Mouse (Mus musculus) hindbrain, embryonic 14.5 days (tissue): ENCODE data around the gene Ppp6r3. TPM values are rescaled to one million over a fixed set of nuclear protein-coding genes. Genes with fewer than 3 reads are reported as not detected.

ENCODE experiments used
- ATAC-seq: fragments of 200-750 bp; cut with Nextera tagmentation; 2 replicates; pipeline ENCODE4 v1.8.0; 2017; ENCODE audit warnings: moderate number of reproducible peaks, mild to moderate bottlenecking, moderate TSS enrichment, moderate library complexity; ENCODE audit not compliant: low FRiP score
- DNase-seq: peaks from one replicate; pipeline ENCODE4 v3.0.0-alpha.2; 2015; ENCODE audit warnings: low spot score
- H3K27ac ChIP-seq: fragments of 300-500 bp; sonication (generic); 2 replicates; pipeline ENCODE4 v1.5.1; 2014; ENCODE audit warnings: mild to moderate bottlenecking, moderate library complexity
- H3K27me3 ChIP-seq: fragments of 300-500 bp; sonication (generic); 2 replicates; pipeline ENCODE4 v1.6.1; 2014; ENCODE audit warnings: mild to moderate bottlenecking, low read length, mixed read lengths; ENCODE audit not compliant: control insufficient read depth, insufficient read depth
- H3K36me3 ChIP-seq: fragments of 300-500 bp; sonication (generic); replicated peaks from 2 replicates; pipeline ENCODE4 v1.6.1; 2014; ENCODE audit not compliant: control insufficient read depth, insufficient read depth
- H3K4me1 ChIP-seq: fragments of 300-500 bp; sonication (generic); replicated peaks from 2 replicates; pipeline ENCODE4 v1.6.1; 2014; ENCODE audit warnings: antibody characterized with exemption, low read length, mixed read lengths; ENCODE audit not compliant: control insufficient read depth, insufficient read depth
- H3K4me2 ChIP-seq: fragments of 300-500 bp; sonication (generic); replicated peaks from 2 replicates; pipeline ENCODE4 v1.6.1; 2014; ENCODE audit warnings: mild to moderate bottlenecking, moderate library complexity
- H3K4me3 ChIP-seq: fragments of 300-500 bp; sonication (generic); replicated peaks from 2 replicates; pipeline ENCODE4 v1.5.1; 2014; ENCODE audit warnings: mild to moderate bottlenecking, low read length
- H3K9ac ChIP-seq: fragments of 300-500 bp; sonication (generic); 2 replicates; pipeline ENCODE4 v1.6.1; 2014
- H3K9me3 ChIP-seq: fragments of 300-500 bp; sonication (generic); 2 replicates; pipeline ENCODE4 v1.6.1; 2016; ENCODE audit warnings: low read length; ENCODE audit not compliant: control insufficient read depth
- WGBS: fragments of 180-500 bp; shearing (Covaris S2); extraction: QIAGEN DNeasy Blood & Tissue Kit; methylation state at CpG from one replicate; pipeline ENCODE4 v1.1.7; 2014; 5-methylcytosine and 5-hydroxymethylcytosine counted together
- polyA plus RNA-seq: library from polyadenylated mRNA; unstranded; fragments of >200 nt; fragmentation: Nextera tagmentation; extraction: Ambion mirVana; gene quantifications from 2 replicates; pipeline ENCODE4 v1.2.1, GENCODE M21; 2014

The Ppp6r3 gene
- polyA plus RNA-seq, 1 experiment from 2014 or later: 59.9 TPM

DNA sequence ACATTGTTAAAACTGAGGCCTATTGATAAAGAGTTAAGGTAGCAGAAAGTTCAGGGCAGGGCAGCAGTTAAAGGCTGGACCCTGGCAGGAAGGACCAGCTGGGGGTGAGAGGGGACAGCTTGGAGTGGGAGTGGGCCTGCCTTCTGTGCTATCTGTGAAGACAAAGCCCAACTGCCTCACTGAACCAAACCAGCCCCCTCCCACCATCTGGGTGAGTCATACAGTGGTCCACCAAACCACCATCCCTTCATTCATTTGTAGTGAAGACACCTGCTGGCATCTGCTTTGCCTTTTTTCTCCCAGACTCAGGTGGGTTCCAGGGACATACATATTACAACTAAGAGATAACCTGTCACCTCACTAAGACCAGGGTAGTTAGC, 2.4 kb upstream of the Ppp6r3 start:
- Histone ChIP-seq H3K9me3 (no peaks in the 10 kb centered on the region), H3K27ac (no peak overlapping the region), H3K27me3 (no peaks in the 10 kb centered on the region), H3K4me1 (peaks cover 21% of the 10 kb centered on the region), H3K9ac (no peak overlapping the region), H3K4me2 (no peak overlapping the region), H3K36me3 (no peaks in the 10 kb centered on the region), H3K4me3 (no peak overlapping the region)
- no peak for ATAC-seq
- no peak for DNase-seq

DNA sequence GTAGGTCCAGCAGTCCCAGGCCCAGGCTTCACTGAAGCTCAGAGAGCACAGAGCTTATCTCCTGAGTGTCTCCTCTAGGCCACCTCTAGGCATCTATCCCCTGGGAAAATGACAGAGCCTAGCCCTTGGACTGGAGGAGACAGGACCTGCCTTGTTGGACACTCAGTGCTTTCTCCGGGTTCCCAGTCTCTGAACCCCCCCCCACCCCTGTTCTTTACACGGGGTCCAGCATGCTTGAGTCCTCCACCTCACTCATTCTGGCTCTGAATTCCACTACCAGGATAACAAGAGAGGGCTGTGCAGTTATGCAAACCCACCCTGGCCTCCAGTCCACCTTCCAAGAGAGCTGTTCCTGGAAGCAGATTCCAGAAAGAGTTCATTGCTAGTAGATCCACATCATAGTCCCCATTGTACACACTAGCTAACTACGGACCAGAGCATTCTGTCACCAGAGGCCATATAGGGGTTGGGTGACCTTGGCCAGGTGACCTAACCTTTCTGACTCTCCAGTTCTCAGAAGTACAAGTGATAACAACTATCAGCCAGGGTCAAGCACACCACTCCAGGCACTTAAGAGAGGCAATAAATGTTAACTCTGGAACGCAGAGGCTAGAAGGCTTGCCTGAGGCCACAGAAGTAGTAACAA, 1.8 kb upstream of the Ppp6r3 start:
- Histone ChIP-seq H3K27me3 (no peaks in the 10 kb centered on the region), H3K9me3 (no peaks in the 10 kb centered on the region), H3K27ac (no peak overlapping the region), H3K36me3 (no peaks in the 10 kb centered on the region), H3K4me1 (peaks cover 21% of the 10 kb centered on the region), H3K4me3 (no peak overlapping the region), H3K9ac (no peak overlapping the region), H3K4me2 (no peak overlapping the region)
- ATAC-seq (no peak), DNase-seq (no peak)
- 87% methylated on average over 4 of the region's 4 CpGs for WGBS

GRCm38 (mm10) chr19:3576451-3577264, 1.1 kb upstream of the Ppp6r3 start:
- Histone ChIP-seq H3K27ac (peak overlapping the region; percentile 94), H3K9ac (0 out of 2 replicates have a peak overlapping the region, but pooled peaks have one; percentile 32), H3K36me3 (no peaks in the 10 kb centered on the region), H3K4me1 (peaks cover 21% of the 10 kb centered on the region), H3K27me3 (no peaks in the 10 kb centered on the region), H3K4me3 (peak overlapping the region; percentile 93), H3K4me2 (peak overlapping the region; percentile 49), H3K9me3 (no peaks in the 10 kb centered on the region)
- WGBS: 76% methylated on average over 5 of the region's 5 CpGs
- DNase-seq: no peak
- no peak for ATAC-seq

GRCm38 (mm10) chr19:3575276-3575631, 295 bp downstream of the Ppp6r3 start:
- no peaks in the 10 kb centered on the region for H3K27me3 ChIP-seq
- under 1% methylated on average over 49 of the region's 50 CpGs for WGBS
- ATAC-seq (peak; percentile 29), DNase-seq (peak; percentile 42)
- H3K4me3 ChIP-seq: peak overlapping the region; percentile 93
- no peaks in the 10 kb centered on the region for H3K9me3 ChIP-seq
- peak overlapping the region; percentile 94 for H3K27ac ChIP-seq
- H3K36me3 ChIP-seq: no peaks in the 10 kb centered on the region
- H3K9ac ChIP-seq: peak overlapping the region; percentile 85
- H3K4me1 ChIP-seq: peaks cover 21% of the 10 kb centered on the region
- H3K4me2 ChIP-seq: peak overlapping the region; percentile 83

- no peaks in the 10 kb centered on the region for H3K9me3 ChIP-seq
- ATAC-seq (no peak), DNase-seq (no peak)
- peak overlapping the region; percentile 94 for H3K27ac ChIP-seq
- peak overlapping the region; percentile 93 for H3K4me3 ChIP-seq
- H3K9ac ChIP-seq: peak overlapping the region; percentile 85
- no peaks in the 10 kb centered on the region for H3K27me3 ChIP-seq
- no peaks in the 10 kb centered on the region for H3K36me3 ChIP-seq
- WGBS: 4% methylated on average over 9 of the region's 9 CpGs
- peak overlapping the region; percentile 83 for H3K4me2 ChIP-seq
- peaks cover 21% of the 10 kb centered on the region for H3K4me1 ChIP-seq
Measured at GRCm38 (mm10) chr19:3574593-3575094, 905 bp downstream of the Ppp6r3 start.

- Histone ChIP-seq H3K4me3 (no peak overlapping the region), H3K9me3 (no peaks in the 10 kb centered on the region), H3K9ac (no peak overlapping the region), H3K27ac (no peak overlapping the region), H3K4me1 (0 out of 2 replicates have a peak, but pooled peaks cover 4% of the 10 kb centered on the region), H3K36me3 (no peaks in the 10 kb centered on the region), H3K4me2 (no peak overlapping the region), H3K27me3 (no peaks in the 10 kb centered on the region)
- WGBS: 89% methylated on average over 3 of the region's 3 CpGs
- ATAC-seq (no peak), DNase-seq (no peak)
Measured at GRCm38 (mm10) chr19:3564309-3564708, 11.2 kb downstream of the Ppp6r3 start.

- WGBS: 91% methylated on average over 6 of the region's 6 CpGs
- Histone ChIP-seq H3K9ac (no peak overlapping the region), H3K9me3 (no peaks in the 10 kb centered on the region), H3K4me3 (no peak overlapping the region), H3K4me2 (no peak overlapping the region), H3K36me3 (no peaks in the 10 kb centered on the region), H3K27me3 (no peaks in the 10 kb centered on the region), H3K27ac (no peak overlapping the region; the same call in 1 of the 2 replicates), H3K4me1 (no peaks in the 10 kb centered on the region)
- ATAC-seq (no peak), DNase-seq (no peak)
Measured at GRCm38 (mm10) chr19:3562752-3563151, 12.8 kb downstream of the Ppp6r3 start.

GRCm38 (mm10) chr19:3562298-3562697, 13.3 kb downstream of the Ppp6r3 start:
- no peak for ATAC-seq
- no peaks in the 10 kb centered on the region for H3K36me3 ChIP-seq
- H3K9ac ChIP-seq: no peak overlapping the region
- H3K4me1 ChIP-seq: no peaks in the 10 kb centered on the region
- no peak overlapping the region for H3K4me2 ChIP-seq
- no peak for DNase-seq
- H3K27ac ChIP-seq: no peak overlapping the region
- H3K4me3 ChIP-seq: no peak overlapping the region
- no peaks in the 10 kb centered on the region for H3K27me3 ChIP-seq
- WGBS: 93% methylated on average over 2 of the region's 2 CpGs
- H3K9me3 ChIP-seq: no peaks in the 10 kb centered on the region

DNA sequence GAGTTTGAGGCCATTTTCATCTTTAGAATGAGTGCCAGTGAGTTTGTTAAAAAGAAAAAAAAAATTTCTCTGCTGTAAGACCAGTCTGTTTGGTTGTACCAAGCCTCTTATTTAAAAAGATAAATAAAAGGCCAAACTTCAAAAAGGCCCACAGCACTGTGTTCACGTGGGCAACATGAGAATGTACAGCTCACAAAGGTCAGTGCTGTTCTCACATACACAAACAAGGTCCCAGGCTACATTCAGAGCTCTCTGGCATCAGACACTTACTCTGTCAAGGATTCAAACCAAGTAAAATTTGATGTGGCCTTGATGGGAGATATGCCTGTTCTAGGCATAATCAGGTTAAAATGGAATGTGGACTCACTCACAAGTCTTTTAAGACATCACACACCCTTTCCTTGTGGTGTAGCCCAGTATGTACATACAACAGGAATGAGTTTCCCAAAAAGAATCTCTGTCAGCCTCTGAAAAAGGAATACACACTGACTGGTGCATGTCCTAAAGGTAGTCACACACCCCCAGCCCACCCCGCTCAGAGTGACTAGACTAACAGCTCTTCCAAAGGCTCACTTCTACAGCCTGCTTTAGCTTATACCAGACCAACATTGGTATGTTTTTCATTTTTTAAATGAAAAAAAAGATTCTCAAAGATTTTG, 19.3 kb downstream of the Ppp6r3 start:
- H3K9me3 ChIP-seq: no peaks in the 10 kb centered on the region
- no peak overlapping the region for H3K27ac ChIP-seq
- no peaks in the 10 kb centered on the region for H3K4me1 ChIP-seq
- no peak overlapping the region for H3K4me3 ChIP-seq
- no peak overlapping the region for H3K4me2 ChIP-seq
- H3K9ac ChIP-seq: no peak overlapping the region
- ATAC-seq: no peak
- H3K36me3 ChIP-seq: no peaks in the 10 kb centered on the region
- 96% methylated on average over 2 of the region's 2 CpGs for WGBS
- no peaks in the 10 kb centered on the region for H3K27me3 ChIP-seq
- DNase-seq: no peak
